Mouse (Mus musculus): ENCODE measurements around the gene Slc24a2. TPM values are rescaled to one million over a fixed set of nuclear protein-coding genes. Genes with fewer than 3 reads are reported as not detected.

Gene Slc24a2
- polyA plus RNA-seq, 1 experiment from 2014 or later = not detected

DNA sequence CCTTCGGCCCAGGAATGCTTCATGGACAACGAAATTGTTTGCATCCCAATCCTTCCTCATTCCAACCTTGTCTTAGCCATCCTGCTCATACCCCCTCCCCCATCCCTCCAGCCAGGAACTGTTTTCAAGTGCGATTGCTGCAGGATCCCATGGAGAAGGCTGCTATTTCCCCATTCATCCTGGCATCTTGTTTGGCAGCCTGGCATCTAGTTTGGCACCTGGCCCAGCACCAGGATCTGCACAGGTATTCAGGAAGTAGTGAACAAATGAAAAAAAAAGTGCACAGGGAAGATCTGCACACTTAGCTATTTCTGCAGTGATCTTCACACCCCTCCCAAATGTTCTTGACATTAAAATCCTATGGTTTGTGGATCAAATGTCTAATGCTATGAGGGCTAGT, 53.2 kb downstream of the Slc24a2 start:
- Histone ChIP-seq H3K4me3 (replicated peaks; ENCODE audit: low read depth, low read length) (no peak overlapping the region), H3K9me3 (replicated peaks; ENCODE audit: low read length) (no peaks in the 10 kb centered on the region), H3K36me3 (ENCODE audit: insufficient read depth, low read length) (no peaks in the 10 kb centered on the region), H3K4me1 (replicated peaks; ENCODE audit: insufficient read depth, low read length) (no peaks in the 10 kb centered on the region), H3K9ac (ENCODE audit: low read depth, low read length) (no peak overlapping the region), H3K27ac (no peak overlapping the region), H3K27me3 (ENCODE audit: insufficient read depth, low read length) (no peaks in the 10 kb centered on the region), H3K4me2 (ENCODE audit: low read length) (no peak overlapping the region)
- DNase-seq (ENCODE audit: low spot score) (no peak), ATAC-seq (replicated peaks; ENCODE audit: low FRiP score, low read depth) (no peak)
- TF ChIP-seq CTCF (IDR thresholded peaks at IDR 0.05; ENCODE audit: low read depth) = no peak
- WGBS = 73% methylated on average over 3 of the region's 3 CpGs

- 89% methylated on average over 6 of the region's 6 CpGs for whole genome bisulfite sequencing
- no peak overlapping the region for H3K27ac ChIP-seq
- no peak overlapping the region for H3K9ac ChIP-seq (ENCODE audit: low read depth, low read length)
- no peaks in the 10 kb centered on the region for H3K9me3 ChIP-seq (replicated peaks; ENCODE audit: low read length)
- no peaks in the 10 kb centered on the region for H3K36me3 ChIP-seq (ENCODE audit: insufficient read depth, low read length)
- no peak for TF ChIP-seq CTCF (IDR thresholded peaks at IDR 0.05; ENCODE audit: low read depth)
- H3K4me3 ChIP-seq (replicated peaks; ENCODE audit: low read depth, low read length) = no peak overlapping the region
- H3K4me1 ChIP-seq (replicated peaks; ENCODE audit: insufficient read depth, low read length) = no peaks in the 10 kb centered on the region
- H3K27me3 ChIP-seq (ENCODE audit: insufficient read depth, low read length) = no peaks in the 10 kb centered on the region
- H3K4me2 ChIP-seq (ENCODE audit: low read length) = no peak overlapping the region
- DNase-seq (ENCODE audit: low spot score) = no peak
- ATAC-seq (replicated peaks; ENCODE audit: low FRiP score, low read depth) = no peak
Observed at GRCm38 (mm10) chr4:87163945-87164344, 66.3 kb downstream of the Slc24a2 start.

DNA sequence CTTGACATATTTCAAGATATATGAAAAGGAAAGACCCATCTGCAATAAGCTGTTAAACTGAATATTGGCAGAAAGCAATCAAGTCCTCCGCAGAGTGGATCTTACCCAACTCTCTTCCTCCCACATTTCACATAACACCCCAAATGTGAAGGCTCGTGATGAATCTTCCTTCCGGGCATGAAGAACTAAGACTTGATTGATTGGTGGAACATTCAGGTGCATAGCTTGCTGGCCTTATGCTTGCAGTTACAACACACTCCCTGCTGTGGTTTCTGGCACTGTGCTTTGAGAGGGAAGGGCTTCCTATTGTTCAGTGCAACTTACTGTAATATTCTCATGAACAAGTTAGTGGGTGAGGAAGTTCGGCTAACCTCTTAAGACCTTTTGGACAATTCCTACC, 72.2 kb downstream of the Slc24a2 start:
- Histone ChIP-seq H3K4me1 (replicated peaks; ENCODE audit: insufficient read depth, low read length) (no peaks in the 10 kb centered on the region), H3K9ac (ENCODE audit: low read depth, low read length) (no peak overlapping the region), H3K27ac (no peak overlapping the region), H3K36me3 (ENCODE audit: insufficient read depth, low read length) (no peaks in the 10 kb centered on the region), H3K27me3 (ENCODE audit: insufficient read depth, low read length) (no peaks in the 10 kb centered on the region), H3K4me2 (ENCODE audit: low read length) (no peak overlapping the region), H3K4me3 (replicated peaks; ENCODE audit: low read depth, low read length) (no peak overlapping the region), H3K9me3 (replicated peaks; ENCODE audit: low read length) (no peaks in the 10 kb centered on the region)
- ATAC-seq (replicated peaks; ENCODE audit: low FRiP score, low read depth) = no peak
- 72% methylated on average over 4 of the region's 4 CpGs for WGBS
- no peak for TF ChIP-seq CTCF (IDR thresholded peaks at IDR 0.05; ENCODE audit: low read depth)
- DNase-seq (ENCODE audit: low spot score) = no peak

DNA sequence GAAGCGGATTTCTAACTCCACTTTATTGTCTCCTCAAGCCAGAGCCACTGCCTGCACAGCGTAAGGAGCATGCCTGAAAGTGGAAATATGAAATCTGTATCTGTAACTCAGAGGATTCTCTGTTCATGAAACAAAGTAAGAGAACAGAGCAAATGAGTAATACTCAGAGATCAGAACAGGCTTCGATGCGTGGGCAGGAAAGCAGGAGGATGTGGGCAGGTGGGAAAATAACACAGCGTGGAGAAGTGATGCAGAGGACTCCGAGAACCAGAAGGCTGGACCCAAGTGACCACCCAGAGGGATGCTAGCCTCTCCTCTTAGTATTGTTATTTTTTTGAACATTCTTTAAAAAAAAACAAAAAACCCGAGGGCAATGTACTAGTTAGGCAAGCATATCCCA, 78.3 kb downstream of the Slc24a2 start:
- WGBS = 81% methylated on average over 7 of the region's 7 CpGs
- ATAC-seq (replicated peaks; ENCODE audit: low FRiP score, low read depth) (no peak), DNase-seq (ENCODE audit: low spot score) (no peak)
- Histone ChIP-seq H3K4me2 (ENCODE audit: low read length) (no peak overlapping the region), H3K4me3 (replicated peaks; ENCODE audit: low read depth, low read length) (no peak overlapping the region), H3K36me3 (ENCODE audit: insufficient read depth, low read length) (no peaks in the 10 kb centered on the region), H3K4me1 (replicated peaks; ENCODE audit: insufficient read depth, low read length) (no peaks in the 10 kb centered on the region), H3K27me3 (ENCODE audit: insufficient read depth, low read length) (no peaks in the 10 kb centered on the region), H3K9ac (ENCODE audit: low read depth, low read length) (no peak overlapping the region), H3K9me3 (replicated peaks; ENCODE audit: low read length) (no peaks in the 10 kb centered on the region), H3K27ac (no peak overlapping the region)
- no peak for TF ChIP-seq CTCF (IDR thresholded peaks at IDR 0.05; ENCODE audit: low read depth)

GRCm38 (mm10) chr4:87149584-87149983, 80.7 kb downstream of the Slc24a2 start:
- H3K4me3 ChIP-seq (replicated peaks; ENCODE audit: low read depth, low read length) = no peak overlapping the region
- H3K27me3 ChIP-seq (ENCODE audit: insufficient read depth, low read length) = no peaks in the 10 kb centered on the region
- H3K4me2 ChIP-seq (ENCODE audit: low read length) = no peak overlapping the region
- no peaks in the 10 kb centered on the region for H3K9me3 ChIP-seq (replicated peaks; ENCODE audit: low read length)
- H3K27ac ChIP-seq = no peak overlapping the region
- ATAC-seq (replicated peaks; ENCODE audit: low FRiP score, low read depth) = no peak
- no peak for TF ChIP-seq CTCF (IDR thresholded peaks at IDR 0.05; ENCODE audit: low read depth)
- H3K36me3 ChIP-seq (ENCODE audit: insufficient read depth, low read length) = no peaks in the 10 kb centered on the region
- WGBS = 61% methylated on average over 2 of the region's 2 CpGs
- H3K9ac ChIP-seq (ENCODE audit: low read depth, low read length) = no peak overlapping the region
- H3K4me1 ChIP-seq (replicated peaks; ENCODE audit: insufficient read depth, low read length) = no peaks in the 10 kb centered on the region
- no peak for DNase-seq (ENCODE audit: low spot score)

DNA sequence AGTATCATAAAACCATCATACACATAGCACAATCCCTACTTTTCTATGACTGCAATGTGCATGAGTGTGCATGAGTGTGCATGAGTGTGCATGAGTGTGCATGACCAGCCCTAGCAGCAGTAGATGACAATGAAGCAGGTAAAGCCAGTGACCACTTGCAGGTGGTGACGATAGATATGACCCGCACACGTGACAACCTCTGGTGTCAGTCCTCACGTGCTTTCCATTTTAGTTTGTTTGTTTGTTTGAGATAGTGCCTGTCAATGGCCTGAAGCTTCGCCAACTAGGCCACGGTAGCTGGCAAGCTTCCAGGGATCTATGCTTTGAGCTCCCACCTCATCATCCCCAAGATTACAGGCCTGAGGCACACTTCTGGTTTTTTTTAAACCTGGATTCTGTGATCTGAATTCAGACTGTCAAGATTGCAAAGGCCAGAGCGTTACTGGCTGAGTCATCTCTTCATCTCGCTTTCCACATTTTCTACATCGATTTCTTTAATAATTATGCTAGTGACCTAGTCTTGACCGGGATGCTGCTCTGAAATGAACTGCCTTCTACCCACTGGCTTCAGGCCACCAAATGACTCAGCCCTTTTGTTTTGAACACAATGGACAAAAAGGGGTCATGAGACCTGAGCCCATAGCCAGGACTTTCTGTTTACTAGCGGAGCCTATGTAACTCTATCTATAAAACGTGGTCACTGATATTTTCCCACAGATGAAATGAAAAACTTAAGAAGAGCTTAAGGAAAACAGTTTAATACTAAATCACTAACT, 88.5 kb downstream of the Slc24a2 start:
- no peaks in the 10 kb centered on the region for H3K4me1 ChIP-seq (replicated peaks; ENCODE audit: insufficient read depth, low read length)
- no peak overlapping the region for H3K4me2 ChIP-seq (ENCODE audit: low read length)
- WGBS = 78% methylated on average over 12 of the region's 12 CpGs
- no peak overlapping the region for H3K4me3 ChIP-seq (replicated peaks; ENCODE audit: low read depth, low read length)
- no peaks in the 10 kb centered on the region for H3K27me3 ChIP-seq (ENCODE audit: insufficient read depth, low read length)
- ATAC-seq (replicated peaks; ENCODE audit: low FRiP score, low read depth) (no peak), DNase-seq (ENCODE audit: low spot score) (no peak)
- no peaks in the 10 kb centered on the region for H3K36me3 ChIP-seq (ENCODE audit: insufficient read depth, low read length)
- H3K9me3 ChIP-seq (replicated peaks; ENCODE audit: low read length) = no peaks in the 10 kb centered on the region
- TF ChIP-seq CTCF (IDR thresholded peaks at IDR 0.05; ENCODE audit: low read depth) = no peak
- H3K27ac ChIP-seq = no peak overlapping the region
- H3K9ac ChIP-seq (ENCODE audit: low read depth, low read length) = no peak overlapping the region

DNA sequence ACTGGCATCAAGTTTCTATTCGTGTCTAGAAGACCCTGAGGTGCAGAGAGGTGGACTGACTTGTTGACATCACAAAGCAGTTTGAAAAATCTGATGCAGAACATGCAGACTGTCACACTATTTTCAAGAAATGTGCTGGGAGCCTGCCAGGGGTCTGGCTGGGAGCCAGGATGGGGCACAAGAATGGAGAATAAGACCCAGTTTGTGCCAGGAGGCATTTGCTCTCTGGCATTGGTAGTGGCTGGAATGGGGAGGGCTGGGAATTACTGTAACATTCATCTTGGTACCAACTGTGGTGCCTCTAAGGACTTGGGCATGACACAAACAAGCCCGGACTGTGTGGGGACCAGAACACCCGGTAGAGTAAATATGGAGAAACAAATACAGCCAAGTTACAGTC, 89.4 kb downstream of the Slc24a2 start:
- no peak for DNase-seq (ENCODE audit: low spot score)
- Histone ChIP-seq H3K27me3 (ENCODE audit: insufficient read depth, low read length) (no peaks in the 10 kb centered on the region), H3K4me2 (ENCODE audit: low read length) (no peak overlapping the region), H3K9ac (ENCODE audit: low read depth, low read length) (no peak overlapping the region), H3K4me1 (replicated peaks; ENCODE audit: insufficient read depth, low read length) (no peaks in the 10 kb centered on the region), H3K9me3 (replicated peaks; ENCODE audit: low read length) (no peaks in the 10 kb centered on the region), H3K4me3 (replicated peaks; ENCODE audit: low read depth, low read length) (no peak overlapping the region), H3K36me3 (ENCODE audit: insufficient read depth, low read length) (no peaks in the 10 kb centered on the region), H3K27ac (no peak overlapping the region)
- no peak for TF ChIP-seq CTCF (IDR thresholded peaks at IDR 0.05; ENCODE audit: low read depth)
- ATAC-seq (replicated peaks; ENCODE audit: low FRiP score, low read depth) = no peak
- WGBS = 72% methylated on average over 3 of the region's 3 CpGs

All from kidney, postnatal 0 days (tissue).